In the genomic region with DNA sequence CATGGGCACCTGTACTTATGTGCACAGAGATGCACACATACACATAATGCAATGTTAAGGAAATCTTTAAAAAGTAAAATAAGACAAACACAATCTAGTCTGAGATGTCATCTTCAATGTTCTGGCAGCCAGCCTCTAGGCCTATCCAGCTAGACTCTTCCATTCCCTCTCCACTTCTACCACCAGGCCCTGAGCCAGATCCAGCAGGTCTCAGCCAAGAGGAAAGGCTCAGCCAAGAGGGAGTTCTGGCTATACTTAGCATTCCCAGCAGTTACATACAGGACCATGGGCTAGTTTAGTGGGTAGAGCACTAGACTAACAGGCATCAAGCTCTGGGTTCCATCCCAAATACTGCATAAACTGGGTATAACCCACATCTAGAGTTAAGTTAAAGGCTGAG, we compare ENCODE assay signal across 7 mouse cellular contexts. TPM values are rescaled to one million over a fixed set of nuclear protein-coding genes. Genes with fewer than 3 reads are reported as not detected.
DNase-seq lines count a peak whose midpoint lies in the region; ATAC-seq and TF ChIP-seq lines count a peak whose summit lies in the region.

No protein-coding gene starts in this region.

- no peak overlapping the region for H3K4me3 ChIP-seq in midbrain, postnatal 0 days (ENCODE audit: low read depth, low read length)
- no peak overlapping the region for H3K4me3 ChIP-seq in midbrain, embryonic 10.5 days
- no peak overlapping the region for H3K4me3 ChIP-seq in heart, embryonic 16.5 days (ENCODE audit: low read length)
- H3K4me3 ChIP-seq in lung, embryonic 14.5 days (ENCODE audit: low read depth, low read length), result no peak overlapping the region

- no peaks in the 10 kb centered on the region for H3K36me3 ChIP-seq in midbrain, postnatal 0 days (ENCODE audit: insufficient read depth, low read length)
- H3K36me3 ChIP-seq in midbrain, embryonic 10.5 days, result no peaks in the 10 kb centered on the region
- no peaks in the 10 kb centered on the region for H3K36me3 ChIP-seq in heart, embryonic 16.5 days (ENCODE audit: control insufficient read depth, insufficient read depth)
- no peaks in the 10 kb centered on the region for H3K36me3 ChIP-seq in lung, embryonic 14.5 days (ENCODE audit: insufficient read depth)

- H3K27ac ChIP-seq in midbrain, postnatal 0 days (ENCODE audit: low read depth, low read length), result no peak overlapping the region
- no peak overlapping the region for H3K27ac ChIP-seq in midbrain, embryonic 10.5 days (replicated peaks)
- H3K27ac ChIP-seq in heart, embryonic 16.5 days (ENCODE audit: low read length), result peak overlapping the region; percentile 80
- no peak overlapping the region; the same call in 1 of the 2 replicates for H3K27ac ChIP-seq in lung, embryonic 14.5 days (ENCODE audit: low read depth)

- ATAC-seq in midbrain, postnatal 0 days (ENCODE audit: low FRiP score), result no peak
- ATAC-seq in heart, embryonic 16.5 days (replicated peaks; ENCODE audit: extremely low read depth, insufficient read depth, low FRiP score), result peak; percentile 76; the same call in 1 of the 2 replicates
- ATAC-seq in lung, embryonic 14.5 days (ENCODE audit: insufficient read depth), result no peak

- TF ChIP-seq CTCF in midbrain, postnatal 0 days (IDR thresholded peaks at IDR 0.05), result no peak
- TF ChIP-seq CTCF in lung, embryonic 14.5 days (IDR thresholded peaks at IDR 0.05; ENCODE audit: low read depth), result no peak

- H3K27me3 ChIP-seq in midbrain, postnatal 0 days (ENCODE audit: insufficient read depth, low read length), result no peaks in the 10 kb centered on the region
- no peaks in the 10 kb centered on the region for H3K27me3 ChIP-seq in midbrain, embryonic 10.5 days (ENCODE audit: low read depth, poor library complexity, severe bottlenecking)
- no peaks in the 10 kb centered on the region for H3K27me3 ChIP-seq in heart, embryonic 16.5 days (ENCODE audit: control insufficient read depth, insufficient read depth, low read length)
- no peaks in the 10 kb centered on the region for H3K27me3 ChIP-seq in lung, embryonic 14.5 days (ENCODE audit: insufficient read depth, low read length)

- no peak overlapping the region for H3K9ac ChIP-seq in midbrain, postnatal 0 days (replicated peaks; ENCODE audit: low read length, poor library complexity, severe bottlenecking)
- H3K9ac ChIP-seq in heart, embryonic 16.5 days (ENCODE audit: low read length), result no peak overlapping the region
- no peak overlapping the region for H3K9ac ChIP-seq in lung, embryonic 14.5 days

- DNase-seq in midbrain, postnatal 0 days (ENCODE audit: low spot score), result peak; percentile 62
- DNase-seq in midbrain, embryonic 10.5 days (ENCODE audit: low spot score), result no peak
- DNase-seq in cerebellum, postnatal 25 days, result peak; percentile 92 to 94
- DNase-seq in lung, embryonic 14.5 days, result peak; percentile 68
- DNase-seq in testis, postnatal 14 days (ENCODE audit: low spot score), result peak; percentile 32
- no peak for DNase-seq in embryo, embryonic 11 days

- H3K4me1 ChIP-seq in midbrain, postnatal 0 days (ENCODE audit: insufficient read depth, low read length), result no peaks in the 10 kb centered on the region
- H3K4me1 ChIP-seq in midbrain, embryonic 10.5 days, result peaks cover 17% of the 10 kb centered on the region
- H3K4me1 ChIP-seq in heart, embryonic 16.5 days (ENCODE audit: control insufficient read depth, insufficient read depth, low read length), result peaks cover 52% of the 10 kb centered on the region
- no peaks in the 10 kb centered on the region for H3K4me1 ChIP-seq in lung, embryonic 14.5 days (ENCODE audit: insufficient read depth)

- no peaks in the 10 kb centered on the region for H3K9me3 ChIP-seq in midbrain, postnatal 0 days (ENCODE audit: low read length)
- H3K9me3 ChIP-seq in midbrain, embryonic 10.5 days (replicated peaks), result no peaks in the 10 kb centered on the region
- no peaks in the 10 kb centered on the region for H3K9me3 ChIP-seq in heart, embryonic 16.5 days (replicated peaks; ENCODE audit: control insufficient read depth, low read length)
- no peaks in the 10 kb centered on the region for H3K9me3 ChIP-seq in lung, embryonic 14.5 days (ENCODE audit: low read depth, low read length)

- no peak overlapping the region for H3K4me2 ChIP-seq in midbrain, postnatal 0 days (ENCODE audit: low read depth, low read length, poor library complexity, severe bottlenecking)
- no peak overlapping the region for H3K4me2 ChIP-seq in heart, embryonic 16.5 days (ENCODE audit: low read depth, low read length)
- no peak overlapping the region for H3K4me2 ChIP-seq in lung, embryonic 14.5 days

RNA-seq across cellular contexts. Expression of a gene that starts 26.3 kb away (rescaled TPM):
- total RNA-seq in midbrain, postnatal 0 days (2014; rRNA removed), result 130 and 133 TPM in 2 replicates
- polyA plus RNA-seq in midbrain, postnatal 0 days (2015; fragmentation: Nextera tagmentation; extraction: Ambion mirVana), result 89.0 and 97.9 TPM in 2 replicates
- 100 and 128 TPM in 2 replicates for polyA plus RNA-seq in midbrain, embryonic 10.5 days (2016; fragmentation: Nextera tagmentation; extraction: Ambion mirVana)
- 87.6 and 89.0 TPM in 2 replicates for polyA plus RNA-seq in heart, embryonic 16.5 days (2015; fragmentation: Nextera tagmentation; extraction: Ambion mirVana)
- 99.5 and 104 TPM in 2 replicates for polyA plus RNA-seq in lung, embryonic 14.5 days (2014; fragmentation: Nextera tagmentation; extraction: Ambion mirVana)

Comparison
In these comparisons a context has a peak if more than half of its experiments do, and no peak if none do; other contexts are left out.
1. DNase-seq: peak in midbrain, postnatal 0 days (single experiment), cerebellum, postnatal 25 days (2 of 2), lung, embryonic 14.5 days (single experiment) and testis, postnatal 14 days (single experiment); none in midbrain, embryonic 10.5 days (single experiment) and embryo, embryonic 11 days (single experiment).